Mouse (Mus musculus) gastrocnemius, adult 2 months (tissue): ENCODE measurements at regions not wholly inside any gene's neighbourhood (a gene's known extent, or its start where the extent isn't known, plus 50 kb on each side); places are given as distances from the start of the nearest gene placed in this dataset.

Experiments
- DNase-seq: peaks from one replicate; pipeline ENCODE4 v3.0.0; 2022
- H3K27ac ChIP-seq: fragments of 200-600 bp; 2 replicates; pipeline ENCODE4 v1.8.1; 2022; ENCODE audit warnings: mild to moderate bottlenecking
- H3K4me3 ChIP-seq: fragments of 200-600 bp; 2 replicates; pipeline ENCODE4 v1.8.1; 2022; ENCODE audit warnings: mild to moderate bottlenecking, moderate library complexity
- CTCF ChIP-seq: fragments of 200-600 bp; IDR thresholded peaks from 2 replicates; pipeline ENCODE4 v1.8.1; 2022; ENCODE audit warnings: antibody characterized with exemption, mild to moderate bottlenecking, moderate library complexity
- intact Hi-C: fragments of 180-260 bp; cut with DNase I; formaldehyde crosslinking; loops from one replicate; pipeline ENCODE4 v1.15.1; 2025

DNA sequence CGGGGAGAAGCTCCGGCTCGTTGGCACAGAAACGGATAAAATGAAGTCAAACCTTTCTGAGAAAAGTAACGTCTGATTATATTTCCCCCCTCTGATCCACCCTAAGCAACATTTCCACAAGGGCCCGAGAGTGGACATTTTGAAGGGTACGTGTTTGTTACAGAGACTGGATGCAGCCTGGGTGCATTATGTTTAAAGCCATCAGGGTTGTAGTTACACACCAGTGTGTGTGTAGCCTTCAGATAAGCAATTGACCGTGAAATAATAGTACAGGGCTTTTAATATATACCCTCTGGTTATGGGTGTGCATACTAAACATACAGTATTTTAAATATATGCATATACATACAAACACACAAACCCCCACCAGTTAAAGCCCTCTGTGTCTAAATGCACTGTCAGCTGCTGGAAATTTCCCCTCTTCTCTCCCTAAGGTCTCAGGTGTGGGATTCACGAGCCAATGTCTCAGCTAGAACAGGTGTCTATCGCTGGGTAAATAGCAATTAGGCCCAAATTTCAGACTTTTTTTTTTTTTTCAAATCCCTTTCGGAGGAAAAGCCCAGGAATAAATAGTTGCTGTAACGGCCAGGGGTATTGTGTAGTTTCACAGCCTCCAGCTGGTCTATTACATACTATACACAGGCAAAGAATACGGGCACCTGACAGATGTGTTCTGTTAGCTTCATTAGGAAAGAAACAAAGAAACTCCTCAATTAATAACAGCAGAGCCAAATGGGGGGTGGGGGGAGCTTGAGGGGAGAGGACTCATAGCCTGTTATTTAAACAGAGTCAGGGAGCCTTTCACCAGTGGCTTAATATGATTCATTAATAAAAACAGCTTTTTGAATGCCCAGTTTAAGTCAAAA is 122.8 kb downstream of the Id4 start:
- Histone ChIP-seq H3K4me3 (no peak overlapping the region), H3K27ac (no peak overlapping the region)
- intact Hi-C loops: no loop called here
- TF ChIP-seq CTCF: no peak
- no peak for DNase-seq

DNA sequence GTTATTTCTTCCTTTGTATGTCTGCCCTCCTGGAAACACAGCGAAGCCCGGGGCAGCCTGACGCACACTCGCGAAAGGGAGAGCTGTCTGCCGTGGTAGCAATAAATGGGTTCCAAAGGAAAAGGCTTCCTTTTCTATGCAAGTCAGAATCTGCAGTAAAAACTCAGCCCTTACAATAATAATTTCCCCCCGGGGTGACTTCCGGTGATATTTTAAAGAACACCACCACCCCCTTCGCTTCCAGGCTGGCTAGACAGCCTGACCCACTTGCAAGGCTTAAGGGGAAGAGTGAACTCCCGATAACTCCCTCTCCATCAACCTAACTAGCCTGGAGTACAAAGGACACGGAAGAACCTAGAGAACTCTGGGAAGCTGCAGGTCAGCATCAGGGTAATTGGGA is 123.9 kb downstream of the Id4 start:
- Histone ChIP-seq H3K27ac (no peak overlapping the region), H3K4me3 (no peak overlapping the region)
- no peak for DNase-seq
- TF ChIP-seq CTCF: no peak
- intact Hi-C loops: no loop called here

DNA sequence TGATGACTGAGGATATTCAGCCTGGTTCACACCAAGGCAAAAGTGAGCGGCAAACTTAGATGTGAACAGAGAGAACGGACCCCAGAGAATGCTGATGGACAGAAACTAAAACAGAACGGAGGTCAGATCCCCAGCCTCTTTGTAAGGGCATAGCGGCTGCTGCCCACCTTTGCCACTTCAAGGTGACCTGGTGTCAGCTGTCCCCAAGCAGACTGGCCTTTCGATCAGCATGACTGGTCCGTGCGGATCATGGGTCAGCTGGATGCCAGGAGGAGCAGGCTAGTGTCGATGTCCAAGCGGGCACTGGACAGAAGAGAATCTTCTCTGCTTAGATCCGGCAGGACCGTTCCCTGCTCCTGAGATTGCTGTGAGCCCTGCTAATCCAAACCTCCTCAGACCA is 122.1 kb downstream of the Zfp169 start:
- TF ChIP-seq CTCF: no peak
- H3K4me3 ChIP-seq: no peak overlapping the region
- intact Hi-C loops: no loop called here
- no peak overlapping the region for H3K27ac ChIP-seq
- no peak for DNase-seq

DNA sequence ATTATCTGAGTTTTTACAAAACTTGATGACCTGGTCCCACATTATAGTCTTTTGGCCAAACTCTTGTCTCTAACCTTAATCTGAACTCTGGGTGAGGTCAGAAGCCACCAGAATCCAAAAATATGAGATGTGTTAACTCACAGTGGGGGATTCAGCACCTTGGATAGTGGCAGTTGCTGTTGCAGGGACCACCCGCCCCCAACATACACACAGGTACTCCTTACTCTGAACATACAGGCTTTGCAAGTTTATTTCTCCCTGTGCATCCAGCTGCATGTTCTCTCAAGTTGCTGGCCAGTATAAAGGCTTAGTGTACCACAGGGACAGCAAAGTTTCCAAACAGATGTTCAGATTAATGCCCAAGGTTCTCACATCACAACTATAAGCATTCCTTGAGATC is 115.5 kb downstream of the Zfp169 start:
- Histone ChIP-seq H3K27ac (no peak overlapping the region), H3K4me3 (no peak overlapping the region)
- intact Hi-C loops: no loop called here
- no peak for TF ChIP-seq CTCF
- DNase-seq: no peak

DNA sequence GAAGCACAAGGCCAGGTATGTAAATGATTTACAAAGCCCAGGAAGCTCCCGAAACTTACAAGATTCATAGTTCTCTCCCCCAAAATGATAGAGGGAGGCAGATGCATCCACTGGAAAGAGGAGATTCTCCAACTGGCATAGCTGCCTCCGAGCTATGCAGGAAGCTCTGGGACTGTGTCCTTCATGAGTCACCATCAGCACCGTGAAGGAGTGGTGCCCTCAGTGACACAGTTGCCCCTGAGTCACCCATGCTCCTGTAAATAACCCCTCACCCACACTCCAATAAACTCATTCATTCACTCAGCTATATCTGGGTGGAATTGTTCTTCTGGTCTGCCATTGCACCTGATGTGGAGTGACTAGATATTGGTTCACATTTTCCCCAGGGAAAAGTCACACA is 114.6 kb downstream of the Zfp169 start:
- no peak for TF ChIP-seq CTCF
- intact Hi-C loops: no loop called here
- Histone ChIP-seq H3K27ac (no peak overlapping the region), H3K4me3 (no peak overlapping the region)
- DNase-seq: no peak

DNA sequence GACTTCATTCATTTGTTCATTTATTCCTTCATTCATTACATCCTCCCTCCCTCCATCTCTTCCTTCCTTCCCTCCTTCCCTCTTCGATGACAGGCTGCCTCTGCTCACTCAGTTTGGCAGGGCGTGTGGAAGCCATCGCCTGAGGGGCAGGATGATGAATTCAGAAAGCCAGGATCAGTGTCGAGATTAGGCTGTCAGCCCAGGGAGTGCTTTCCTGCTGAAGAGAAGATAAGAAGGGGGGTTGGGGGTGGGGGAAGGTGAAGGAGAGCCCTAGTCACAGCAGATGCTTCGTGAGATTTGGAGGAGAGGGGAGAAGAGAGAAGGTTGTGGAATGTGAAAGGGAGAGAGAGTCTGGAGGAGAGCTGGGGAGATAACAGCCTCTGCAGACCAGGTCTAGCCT is 110.9 kb downstream of the Zfp169 start:
- intact Hi-C loops: no loop called here
- Histone ChIP-seq H3K27ac (no peak overlapping the region), H3K4me3 (no peak overlapping the region)
- no peak for TF ChIP-seq CTCF
- no peak for DNase-seq

DNA sequence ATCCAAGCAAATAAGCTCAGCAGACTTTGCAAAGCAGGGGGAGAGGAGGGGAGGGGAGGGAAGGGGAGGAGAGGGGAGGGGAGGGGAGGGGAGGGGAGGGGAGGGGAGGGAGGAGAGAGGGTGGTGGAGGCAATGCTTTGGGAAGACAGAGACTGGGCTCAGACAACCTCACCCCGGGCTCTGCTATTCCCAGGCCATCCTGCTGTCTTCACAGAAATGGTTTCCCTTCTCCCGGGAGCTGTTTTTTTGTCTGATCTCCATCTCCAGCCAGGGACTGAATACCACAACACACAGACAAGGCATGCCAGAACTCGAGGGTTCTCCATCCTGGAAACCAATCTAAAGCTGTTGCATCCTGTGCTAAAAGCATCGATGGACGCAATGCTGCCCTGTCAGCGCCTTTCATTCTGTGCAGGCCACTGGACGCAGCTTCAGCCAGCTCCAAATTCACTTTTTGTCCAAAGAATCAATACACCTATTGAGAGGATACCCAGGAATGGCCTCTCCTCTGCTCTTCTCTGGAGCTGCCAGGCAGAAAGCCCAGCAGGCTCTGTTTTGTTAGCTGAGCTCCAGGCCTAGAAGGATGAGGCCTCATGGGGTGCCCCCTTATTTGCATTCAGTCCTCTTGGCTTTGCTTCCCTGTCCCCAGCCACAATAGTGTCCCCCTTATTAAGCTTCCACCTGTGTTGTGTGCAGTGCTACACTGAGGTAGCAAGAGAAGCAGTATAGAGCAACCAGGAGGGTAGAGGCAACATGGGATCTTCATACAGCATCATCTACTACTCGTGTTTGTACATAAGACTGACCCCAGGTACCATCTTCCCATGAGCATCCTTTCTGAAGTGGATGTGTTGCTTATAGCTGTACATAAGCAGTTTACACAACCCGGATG is 90.6 kb downstream of the Zfp169 start:
- no peak for TF ChIP-seq CTCF
- H3K4me3 ChIP-seq: no peak overlapping the region
- no peak overlapping the region for H3K27ac ChIP-seq
- no peak for DNase-seq
- intact Hi-C loops: no loop called here

DNA sequence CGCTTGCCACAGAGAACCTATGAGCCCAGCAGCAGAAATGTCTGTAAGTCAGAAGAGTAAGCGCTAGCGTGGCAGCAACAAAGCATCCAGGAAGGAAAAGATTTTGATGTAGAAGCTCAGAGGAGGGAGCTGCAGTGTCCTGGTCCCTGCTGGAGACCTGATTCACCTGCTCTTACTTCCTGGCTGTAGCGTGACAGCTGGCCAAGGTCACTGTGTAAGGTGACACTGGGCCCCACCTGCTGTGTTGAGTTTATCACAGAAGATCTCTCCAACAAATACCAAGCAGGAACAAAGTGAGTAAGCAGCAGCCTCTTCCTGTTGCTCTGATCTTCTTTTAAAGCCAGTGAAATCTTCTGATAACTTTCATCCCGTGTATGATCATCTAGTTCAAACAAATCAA is 86.4 kb downstream of the Zfp169 start:
- no peak for DNase-seq
- intact Hi-C loops: no loop called here
- Histone ChIP-seq H3K4me3 (no peak overlapping the region), H3K27ac (no peak overlapping the region)
- no peak for TF ChIP-seq CTCF

DNA sequence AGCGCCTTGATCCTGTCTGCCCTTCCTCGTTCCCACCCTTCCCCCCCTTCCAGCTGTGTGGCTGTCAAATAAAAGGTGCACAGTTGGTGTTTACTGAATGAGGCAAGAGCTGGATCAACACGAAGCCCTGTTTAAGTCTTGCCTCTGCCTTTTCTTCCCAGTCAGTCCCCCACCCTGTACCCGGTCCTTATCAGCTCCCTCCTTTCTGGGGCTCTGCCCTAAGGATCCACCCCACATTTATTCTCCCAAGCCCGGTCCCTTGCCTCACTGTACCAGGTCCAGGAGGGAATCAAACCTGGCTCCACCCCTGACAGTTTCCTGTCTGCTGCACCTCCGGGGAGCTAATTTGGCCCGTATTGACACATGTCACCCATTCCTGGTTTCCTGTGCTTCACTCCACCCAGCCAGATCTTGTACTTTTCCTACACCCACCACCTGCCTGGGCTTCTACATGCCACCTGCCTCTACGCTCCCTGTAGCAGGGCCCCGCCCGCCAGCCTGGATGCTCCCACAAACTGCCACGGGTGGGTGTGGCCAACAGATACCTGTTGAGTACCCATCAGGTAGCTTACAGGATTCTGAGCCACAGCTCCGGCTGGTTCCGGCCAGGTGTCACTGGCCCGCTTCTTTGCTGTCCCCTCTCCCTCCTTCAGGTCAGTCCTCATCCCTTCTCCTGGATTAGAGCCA is 76.4 kb downstream of the Zfp169 start:
- intact Hi-C loops: no loop called here
- no peak for TF ChIP-seq CTCF
- Histone ChIP-seq H3K27ac (no peak overlapping the region), H3K4me3 (no peak overlapping the region)
- no peak for DNase-seq
